Mouse (Mus musculus) heart, embryonic 10.5 days (tissue): ENCODE measurements around the gene 1520401A03Rik. TPM values are rescaled to one million over a fixed set of nuclear protein-coding genes. Genes with fewer than 3 reads are reported as not detected.

Experiments used
- DNase-seq: peaks from one replicate; pipeline ENCODE4 v3.0.0-alpha.2; 2017; ENCODE audit warnings: low spot score
- H3K27ac ChIP-seq: fragments of 300-500 bp; sonication (generic); 2 replicates; pipeline ENCODE4 v1.5.1; 2016; ENCODE audit warnings: mild to moderate bottlenecking
- H3K27me3 ChIP-seq: fragments of 300-500 bp; sonication (generic); 2 replicates; pipeline ENCODE4 v1.6.1; 2016; ENCODE audit warnings: mild to moderate bottlenecking; ENCODE audit not compliant: poor library complexity, insufficient read depth, severe bottlenecking
- H3K36me3 ChIP-seq: fragments of 300-500 bp; sonication (generic); 2 replicates; pipeline ENCODE4 v1.6.1; 2016; ENCODE audit warnings: mild to moderate bottlenecking, moderate library complexity
- H3K4me1 ChIP-seq: fragments of 300-500 bp; sonication (generic); 2 replicates; pipeline ENCODE4 v1.6.1; 2016; ENCODE audit warnings: mild to moderate bottlenecking
- H3K4me3 ChIP-seq: fragments of 300-500 bp; sonication (generic); 2 replicates; pipeline ENCODE4 v1.5.1; 2016; ENCODE audit warnings: mild to moderate bottlenecking, moderate library complexity
- H3K9me3 ChIP-seq: fragments of 300-500 bp; sonication (generic); 2 replicates; pipeline ENCODE4 v1.6.1; 2016; ENCODE audit warnings: mild to moderate bottlenecking, moderate library complexity
- WGBS: fragments of 180-500 bp; shearing (Covaris S2); methylation state at CpG from one replicate; pipeline ENCODE4 v1.1.7; 2016; 5-methylcytosine and 5-hydroxymethylcytosine counted together
- polyA plus RNA-seq: library from polyadenylated mRNA; unstranded; fragments of >200 nt; fragmentation: Nextera tagmentation; extraction: Ambion mirVana; gene quantifications from 2 replicates; pipeline ENCODE4 v1.2.1, GENCODE M21; 2016

Gene 1520401A03Rik
- polyA plus RNA-seq, 1 experiment from 2014 or later = not detected

GRCm38 (mm10) chr17:23670516-23671074, 52.0 kb downstream of the 1520401A03Rik start:
- Histone ChIP-seq H3K27me3 (peaks cover 9% of the 10 kb centered on the region; the same call in 1 of the 2 replicates), H3K9me3 (no peaks in the 10 kb centered on the region), H3K27ac (no peak overlapping the region), H3K36me3 (peaks cover 54% of the 10 kb centered on the region), H3K4me3 (no peak overlapping the region), H3K4me1 (peaks cover 24% of the 10 kb centered on the region)
- DNase-seq = no peak
- WGBS = 88% methylated on average over 7 of the region's 7 CpGs

GRCm38 (mm10) chr17:23665511-23665910, 57.1 kb downstream of the 1520401A03Rik start:
- no peak overlapping the region for H3K27ac ChIP-seq
- H3K9me3 ChIP-seq = no peaks in the 10 kb centered on the region
- H3K27me3 ChIP-seq = peaks cover 34% of the 10 kb centered on the region
- H3K4me3 ChIP-seq = no peak overlapping the region
- H3K4me1 ChIP-seq = peaks cover 13% of the 10 kb centered on the region
- no peak for DNase-seq
- 81% methylated on average over 14 of the region's 14 CpGs for WGBS
- H3K36me3 ChIP-seq = peaks cover 44% of the 10 kb centered on the region

- Histone ChIP-seq H3K27ac (no peak overlapping the region), H3K27me3 (peaks cover 43% of the 10 kb centered on the region), H3K4me1 (peaks cover 16% of the 10 kb centered on the region), H3K36me3 (peaks cover 34% of the 10 kb centered on the region), H3K4me3 (no peak overlapping the region), H3K9me3 (no peaks in the 10 kb centered on the region)
- 16% methylated on average over 5 of the region's 5 CpGs for WGBS
- no peak for DNase-seq
Observed at GRCm38 (mm10) chr17:23664556-23665021, 58.0 kb downstream of the 1520401A03Rik start.

DNA sequence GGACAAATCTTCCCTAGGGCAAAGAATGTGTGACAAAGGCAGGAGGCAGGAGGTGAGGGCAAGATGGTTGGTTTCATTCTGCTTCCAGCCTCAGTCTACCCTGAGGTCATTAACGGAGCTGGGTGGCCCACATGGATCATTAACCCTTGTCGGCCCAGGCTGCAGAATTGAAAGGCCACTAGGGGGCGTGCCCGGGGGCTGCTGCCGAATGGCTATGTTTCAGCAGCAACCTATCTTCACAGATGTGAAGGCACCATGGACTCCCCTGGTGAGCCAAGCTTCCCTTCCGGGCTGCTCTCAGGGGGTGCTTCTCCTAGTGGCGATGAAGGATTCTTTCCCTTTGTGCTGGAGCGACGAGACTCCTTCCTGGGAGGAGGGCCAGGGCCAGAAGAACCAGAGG, 61.1 kb downstream of the 1520401A03Rik start:
- 2% methylated on average over 9 of the region's 9 CpGs for WGBS
- DNase-seq = no peak

DNA sequence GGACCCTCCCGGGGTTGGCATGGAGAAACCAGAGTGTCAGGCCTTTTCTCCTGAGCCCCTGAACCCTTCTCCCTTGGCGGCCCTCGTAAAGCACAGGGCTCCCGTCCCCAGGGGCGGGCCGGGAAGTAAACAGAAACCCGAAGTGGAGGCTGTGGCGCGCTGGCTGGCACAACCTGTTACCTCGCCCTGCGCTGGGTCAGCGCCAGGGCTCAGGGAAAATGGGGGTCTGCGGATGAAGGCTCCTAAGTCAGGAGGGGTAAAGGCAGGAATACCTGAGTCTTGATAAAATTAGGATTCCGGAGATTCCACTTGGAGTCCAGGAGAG, 61.7 kb downstream of the 1520401A03Rik start:
- WGBS = 5% methylated on average over 14 of the region's 14 CpGs
- DNase-seq = no peak
- Histone ChIP-seq H3K36me3 (no peaks in the 10 kb centered on the region), H3K4me1 (peaks cover 14% of the 10 kb centered on the region), H3K27ac (no peak overlapping the region), H3K27me3 (peaks cover 64% of the 10 kb centered on the region), H3K9me3 (no peaks in the 10 kb centered on the region), H3K4me3 (peak overlapping the region; percentile 33)

More for the DNA sequence above, 61.1 kb downstream of the 1520401A03Rik start:
- peaks cover 64% of the 10 kb centered on the region for H3K27me3 ChIP-seq
- no peak overlapping the region for H3K27ac ChIP-seq
- no peaks in the 10 kb centered on the region for H3K9me3 ChIP-seq
- no peak overlapping the region for H3K4me3 ChIP-seq
- peaks cover 5% of the 10 kb centered on the region for H3K36me3 ChIP-seq
- peaks cover 16% of the 10 kb centered on the region for H3K4me1 ChIP-seq

DNA sequence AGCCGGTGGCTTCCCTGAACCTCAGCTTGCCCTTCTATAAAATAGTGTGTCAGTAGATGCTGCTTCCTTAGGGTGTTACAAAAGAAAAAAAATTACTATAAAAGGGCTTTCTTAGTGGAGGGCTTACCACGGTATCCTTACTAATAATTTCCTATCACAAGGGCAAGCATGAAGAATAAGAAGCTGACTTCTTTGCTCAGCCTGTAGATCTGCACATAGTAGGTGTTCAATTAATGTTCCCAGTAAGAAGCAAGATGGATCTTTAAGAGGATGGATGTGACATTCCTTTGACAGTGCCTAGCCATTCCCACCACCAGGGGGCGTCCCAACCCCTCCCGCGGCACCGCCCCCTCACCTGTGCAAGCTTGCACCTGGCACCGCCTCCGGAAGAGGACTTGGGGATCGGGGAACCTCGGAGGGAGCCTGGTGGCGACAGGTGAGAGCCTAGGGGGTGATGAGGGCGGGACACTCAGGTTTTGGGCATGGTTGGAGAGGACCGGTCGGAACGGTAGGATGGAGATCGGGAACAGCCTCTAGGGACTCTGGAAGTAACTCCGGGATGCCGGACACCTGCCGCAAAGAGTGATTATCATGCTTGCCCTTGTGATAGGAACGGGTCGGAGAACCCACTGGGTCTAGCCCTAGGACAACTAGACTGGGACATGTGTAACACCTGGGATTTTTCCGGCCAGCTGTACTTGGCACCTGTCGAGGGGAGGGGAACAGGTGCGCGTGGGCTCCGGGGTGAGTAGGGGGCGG, 62.3 kb downstream of the 1520401A03Rik start, which contains the start of gene Bicdl2:
TSS of gene Bicdl2 (plus strand) at position 390 of the 759 bp plus-strand sequence.
- peaks cover 64% of the 10 kb centered on the region for H3K27me3 ChIP-seq

DNA sequence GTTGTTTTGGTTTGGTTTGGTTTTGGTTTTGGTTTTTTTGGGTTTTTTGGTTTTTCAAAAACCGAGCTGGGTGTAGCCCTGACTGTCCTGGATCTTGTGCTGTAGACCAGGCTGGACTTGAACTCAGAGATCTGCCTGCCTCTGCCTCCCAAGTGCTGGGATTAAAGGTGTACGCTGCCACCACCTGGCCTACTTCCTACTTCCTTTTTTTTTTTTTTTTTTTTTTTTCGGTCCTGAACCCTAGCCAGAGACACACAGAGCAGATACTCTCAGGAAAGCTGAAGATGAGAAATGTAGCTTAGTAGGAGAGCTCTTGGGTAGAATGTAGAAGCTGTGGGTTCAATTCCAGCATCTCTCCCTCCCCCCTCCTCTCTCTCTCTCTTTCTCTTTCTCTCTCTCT, 64.1 kb downstream of the 1520401A03Rik start:
- Histone ChIP-seq H3K36me3 (no peaks in the 10 kb centered on the region), H3K27me3 (peaks cover 65% of the 10 kb centered on the region), H3K4me3 (no peak overlapping the region), H3K4me1 (peaks cover 7% of the 10 kb centered on the region; the same call in 1 of the 2 replicates), H3K9me3 (no peaks in the 10 kb centered on the region), H3K27ac (no peak overlapping the region)
- no peak for DNase-seq
- WGBS = 78% methylated on average over 3 of the region's 3 CpGs

More for the DNA sequence above, 62.3 kb downstream of the 1520401A03Rik start, which contains the start of gene Bicdl2:
- Histone ChIP-seq H3K27ac (no peak within 1 kb of the TSS), H3K36me3 (no peaks in the 10 kb centered on the region), H3K4me1 (peaks cover 10% of the 10 kb centered on the region; the same call in 1 of the 2 replicates), H3K4me3 (peak within 1 kb of the TSS; percentile 33), H3K9me3 (no peaks in the 10 kb centered on the region)
- 8% methylated on average over 27 of the region's 27 CpGs for WGBS
- DNase-seq = no peak

Other genes starting within 250 kb of the 1520401A03Rik start
- gene Vmn2r117, start 243.1 kb downstream of the 1520401A03Rik start, polyA plus RNA-seq = not detected in 2 replicates
- gene Zfp213, start 158.5 kb downstream of the 1520401A03Rik start, polyA plus RNA-seq = 19.5 and 23.0 TPM in 2 replicates
- gene Zfp13, start 123.3 kb downstream of the 1520401A03Rik start, polyA plus RNA-seq = 12.0 and 15.4 TPM in 2 replicates
- gene Zscan10, start 121.9 kb downstream of the 1520401A03Rik start, polyA plus RNA-seq = 0.10 and 0.21 TPM in 2 replicates
- gene Mmp25, start 77.5 kb downstream of the 1520401A03Rik start, polyA plus RNA-seq = 0.39 and 0.43 TPM in 2 replicates
- 0.28 and 0.40 TPM in 2 replicates for gene Bicdl2, start 62.3 kb downstream of the 1520401A03Rik start, polyA plus RNA-seq
- gene Hcfc1r1, start 49.2 kb downstream of the 1520401A03Rik start, polyA plus RNA-seq = 152 and 305 TPM in 2 replicates
- 60.1 and 63.7 TPM in 2 replicates for gene Thoc6, start 48.9 kb downstream of the 1520401A03Rik start, polyA plus RNA-seq
- 35.4 and 72.4 TPM in 2 replicates for gene Tnfrsf12a, start 45.3 kb downstream of the 1520401A03Rik start, polyA plus RNA-seq
- gene Cldn6, start 43.5 kb downstream of the 1520401A03Rik start, polyA plus RNA-seq = 7.0 and 33.4 TPM in 2 replicates
- 0.76 and 2.4 TPM in 2 replicates for gene Cldn9, start 38.8 kb downstream of the 1520401A03Rik start, polyA plus RNA-seq
- 46.5 and 53.2 TPM in 2 replicates for gene Pkmyt1, start 3.6 kb upstream of the 1520401A03Rik start, polyA plus RNA-seq
- 8.7 and 9.3 TPM in 2 replicates for gene Paqr4, start 18.1 kb upstream of the 1520401A03Rik start, polyA plus RNA-seq
- 0.43 and 1.9 TPM in 2 replicates for gene Kremen2, start 23.1 kb upstream of the 1520401A03Rik start, polyA plus RNA-seq
- 97.9 and 117 TPM in 2 replicates for gene Flywch1, start 48.8 kb upstream of the 1520401A03Rik start, polyA plus RNA-seq
- 9.0 and 20.3 TPM in 2 replicates for gene Flywch2, start 63.3 kb upstream of the 1520401A03Rik start, polyA plus RNA-seq
- gene Srrm2, start 67.7 kb upstream of the 1520401A03Rik start, polyA plus RNA-seq = 342 and 505 TPM in 2 replicates
- 907 and 984 TPM in 2 replicates for gene Elob, start 106.4 kb upstream of the 1520401A03Rik start, polyA plus RNA-seq
- not detected in 2 replicates for gene Prss33, start 113.3 kb upstream of the 1520401A03Rik start, polyA plus RNA-seq
- not detected in 2 replicates for gene Prss32, start 121.1 kb upstream of the 1520401A03Rik start, polyA plus RNA-seq
- 0.41 and 1.5 TPM in 2 replicates for gene Prss41, start 121.4 kb upstream of the 1520401A03Rik start, polyA plus RNA-seq
- gene Prss21, start 145.3 kb upstream of the 1520401A03Rik start, polyA plus RNA-seq = not detected in 2 replicates
- not detected in 2 replicates for gene Dcpp1, start 158.1 kb upstream of the 1520401A03Rik start, polyA plus RNA-seq
- not detected in 2 replicates for gene Dcpp2, start 158.1 kb upstream of the 1520401A03Rik start, polyA plus RNA-seq
- gene Dcpp3, start 194.7 kb upstream of the 1520401A03Rik start, polyA plus RNA-seq = not detected in 2 replicates
- 0.21 TPM in 1 of 2 replicates, not detected in the other for gene Sbp, start 218.9 kb upstream of the 1520401A03Rik start, polyA plus RNA-seq
- not detected in 2 replicates for gene Sbpl, start 232.5 kb upstream of the 1520401A03Rik start, polyA plus RNA-seq